Mouse (Mus musculus): ENCODE measurements around the gene Gm10160.

The Gm10160 gene

GRCm38 (mm10) chr7:81855694-81856093 lies at the start of gene Gm10160:
Gene Gm10160, minus strand, starts transcription at chr7:81855794.
- DNase-seq (ENCODE audit: low spot score in 2 of 2): no peak

- DNase-seq (ENCODE audit: low spot score in 2 of 2): no peak
Measured at GRCm38 (mm10) chr7:81904926-81905325, 49.3 kb upstream of the Gm10160 start.

DNA sequence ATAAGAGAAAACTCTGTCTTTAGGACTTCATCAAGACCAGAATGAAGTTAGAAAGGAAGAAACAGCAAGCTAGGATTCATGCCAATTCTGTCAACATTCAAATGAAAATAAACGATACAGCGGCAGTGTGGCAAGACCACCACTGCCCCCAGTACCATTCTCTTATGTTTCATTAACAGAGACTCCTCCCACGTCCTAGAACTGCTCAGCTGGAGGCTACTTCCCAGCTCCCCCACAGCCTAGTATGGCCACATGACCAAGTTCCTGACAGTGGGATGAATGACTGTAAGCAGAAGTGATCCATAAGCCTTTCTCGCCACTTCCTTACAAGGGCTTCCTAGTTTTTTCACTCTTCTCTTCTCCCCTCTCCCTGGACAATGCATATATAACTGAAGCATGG lies 48.5 kb upstream of the Gm10160 start:
- no peak for DNase-seq (ENCODE audit: low spot score in 2 of 2)

DNA sequence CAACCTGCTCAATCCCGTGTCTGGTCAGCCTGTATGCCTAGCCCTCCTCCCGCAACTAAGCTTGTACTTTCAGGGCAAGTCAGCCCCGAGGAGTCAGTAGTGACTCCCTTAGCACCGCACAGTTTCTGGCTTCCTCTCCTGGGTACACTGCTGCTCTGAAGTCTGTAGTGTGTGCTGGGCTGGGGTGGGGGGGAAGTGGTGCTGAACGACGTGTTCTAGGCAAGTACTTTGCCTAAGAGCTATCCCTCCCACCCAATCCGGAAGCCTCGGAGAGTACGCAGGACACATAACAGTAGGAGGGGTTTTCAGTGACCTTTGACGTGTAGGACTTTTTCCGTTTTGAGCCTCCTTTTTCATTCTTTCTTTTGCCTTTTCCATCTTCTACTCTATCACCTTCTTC lies 43.8 kb upstream of the Gm10160 start:
- DNase-seq (ENCODE audit: low spot score in 2 of 2): no peak

GRCm38 (mm10) chr7:81885128-81885527 lies 29.5 kb upstream of the Gm10160 start:
- no peak for DNase-seq (ENCODE audit: low spot score in 2 of 2)

- DNase-seq (ENCODE audit: low spot score in 2 of 2): no peak
Measured at GRCm38 (mm10) chr7:81881600-81881999, 26.0 kb upstream of the Gm10160 start.

DNA sequence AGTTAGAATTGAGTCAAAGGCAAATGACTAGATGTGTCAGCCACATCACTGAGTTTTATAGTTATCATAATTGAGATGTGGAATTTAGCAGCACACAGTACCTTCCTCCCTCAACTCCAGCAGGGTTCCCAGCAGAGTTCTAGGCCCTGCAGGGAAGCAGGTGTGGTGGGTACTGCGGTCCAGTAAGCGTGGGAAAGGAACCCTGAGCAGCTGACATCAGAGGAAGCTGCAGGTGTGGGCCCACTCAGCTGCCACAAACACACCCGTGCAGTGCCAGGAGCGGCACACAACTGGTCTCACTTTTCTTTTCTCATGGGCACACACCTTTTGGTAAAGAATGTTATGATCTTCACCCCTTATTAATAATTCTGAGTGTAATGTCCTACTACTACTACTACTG lies 25.2 kb upstream of the Gm10160 start:
- DNase-seq (ENCODE audit: low spot score in 2 of 2): no peak

- no peak for DNase-seq (ENCODE audit: low spot score in 2 of 2)
Measured at GRCm38 (mm10) chr7:81880286-81880685, 24.7 kb upstream of the Gm10160 start.

- peak; percentile 42 to 72 for DNase-seq (ENCODE audit: low spot score in 2 of 2)
Measured at GRCm38 (mm10) chr7:81875372-81875771, 19.8 kb upstream of the Gm10160 start.

DNA sequence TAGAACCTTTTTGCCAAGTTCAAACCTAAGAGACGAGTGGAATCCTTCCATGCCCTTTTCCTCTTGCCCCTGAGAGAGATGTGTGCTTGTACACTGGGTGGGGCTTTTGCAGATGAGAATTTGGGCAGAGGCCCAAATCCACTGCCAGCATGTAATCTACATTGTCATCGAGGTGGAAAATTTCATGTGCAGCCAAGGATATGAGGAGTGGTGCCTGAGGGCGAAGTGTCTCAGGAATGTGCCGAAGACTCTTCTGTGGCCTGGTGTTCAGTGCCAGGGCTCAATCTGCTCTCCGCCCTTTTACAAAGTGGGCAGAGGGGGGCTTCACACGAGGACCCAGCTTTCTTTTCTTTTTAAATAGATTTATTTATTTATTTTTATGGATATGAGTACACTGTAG lies 19.0 kb upstream of the Gm10160 start:
- no peak for DNase-seq (ENCODE audit: low spot score in 2 of 2)

GRCm38 (mm10) chr7:81873807-81874206 lies 18.2 kb upstream of the Gm10160 start:
- no peak for DNase-seq (ENCODE audit: low spot score in 2 of 2)

DNA sequence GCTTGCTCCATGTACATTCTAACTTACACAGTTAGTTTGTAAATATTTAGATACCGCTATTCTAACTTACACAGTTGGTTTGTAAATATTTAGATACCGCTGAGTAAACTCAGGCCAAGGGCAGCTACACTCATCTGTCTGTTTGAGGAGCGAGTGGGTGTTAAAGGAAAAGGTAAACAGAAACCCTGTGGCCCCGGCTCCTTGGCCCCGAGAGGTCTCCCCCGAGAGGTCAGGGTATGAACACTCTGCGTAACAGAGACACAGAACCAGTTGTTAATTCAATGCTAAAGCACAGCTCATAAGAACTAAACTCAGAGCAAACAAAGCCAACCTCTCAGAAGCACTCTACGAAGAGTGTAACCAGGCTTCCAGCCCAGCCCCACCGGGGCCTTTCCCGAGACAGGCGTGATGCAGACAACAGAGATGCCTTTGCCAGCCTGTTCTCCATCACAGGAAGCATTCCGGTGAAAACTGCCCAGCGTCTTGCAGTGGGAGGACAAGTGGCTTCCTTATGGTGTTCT lies 17.0 kb upstream of the Gm10160 start:
- DNase-seq (ENCODE audit: low spot score in 2 of 2): no peak

GRCm38 (mm10) chr7:81868158-81868557 lies 12.6 kb upstream of the Gm10160 start:
- peak; percentile 60 to 61 for DNase-seq (ENCODE audit: low spot score in 2 of 2)

DNA sequence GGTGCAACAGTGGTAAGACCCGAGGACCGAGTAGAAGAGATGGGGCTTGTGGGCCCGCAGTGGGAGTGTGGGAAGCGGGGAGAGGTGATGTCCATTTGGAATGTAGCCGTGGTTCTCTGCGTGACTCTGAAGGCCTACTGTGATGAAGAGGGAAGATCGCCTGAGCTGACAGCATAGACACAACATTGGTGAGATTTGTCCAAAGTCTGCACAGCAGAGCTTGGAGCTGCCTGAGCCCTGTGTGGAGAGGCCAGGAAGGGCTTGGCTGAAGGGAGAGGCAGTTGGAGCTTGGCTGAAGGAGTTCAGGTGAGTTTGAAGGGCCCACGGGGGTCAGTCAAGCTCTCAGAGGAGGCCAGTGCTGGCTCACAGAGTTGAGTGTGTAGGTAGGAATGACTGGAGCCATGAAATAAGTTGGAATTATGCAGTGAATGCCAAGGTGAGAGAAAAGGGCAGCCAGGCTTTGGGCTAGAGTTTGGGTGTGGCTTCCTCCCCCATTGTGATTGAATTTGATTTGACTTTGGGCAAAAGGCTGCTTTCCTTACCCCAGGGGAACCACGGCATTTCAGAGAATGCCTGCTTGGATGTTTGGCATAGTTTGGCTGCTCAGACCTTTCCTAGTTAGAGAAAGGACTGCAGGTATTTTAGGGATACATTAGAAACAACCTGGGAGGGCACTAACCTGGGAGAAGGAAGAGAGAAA lies 11.8 kb upstream of the Gm10160 start:
- DNase-seq (ENCODE audit: low spot score in 2 of 2): no peak

- no peak for DNase-seq (ENCODE audit: low spot score in 2 of 2)
Measured at GRCm38 (mm10) chr7:81865937-81866336, 10.3 kb upstream of the Gm10160 start.

DNA sequence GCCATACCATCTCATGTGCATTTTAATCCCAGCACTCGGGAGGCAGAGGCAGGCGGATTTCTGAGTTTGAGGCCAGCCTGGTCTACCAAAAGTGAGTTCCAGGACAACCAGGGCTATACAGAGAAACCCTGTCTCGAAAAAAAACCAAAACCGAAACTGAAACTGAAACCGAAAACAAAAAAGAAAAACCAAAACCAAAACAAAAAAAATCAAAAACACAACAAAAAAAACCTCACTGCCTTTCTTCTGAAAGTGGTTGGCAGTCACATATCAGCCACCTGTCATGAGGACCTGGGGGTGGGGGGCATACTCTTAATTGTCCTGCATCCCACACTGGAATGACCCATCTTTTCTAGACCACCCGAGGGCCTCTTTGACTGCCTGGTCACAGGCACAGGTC lies 9.0 kb upstream of the Gm10160 start:
- no peak for DNase-seq (ENCODE audit: low spot score in 2 of 2)

DNA sequence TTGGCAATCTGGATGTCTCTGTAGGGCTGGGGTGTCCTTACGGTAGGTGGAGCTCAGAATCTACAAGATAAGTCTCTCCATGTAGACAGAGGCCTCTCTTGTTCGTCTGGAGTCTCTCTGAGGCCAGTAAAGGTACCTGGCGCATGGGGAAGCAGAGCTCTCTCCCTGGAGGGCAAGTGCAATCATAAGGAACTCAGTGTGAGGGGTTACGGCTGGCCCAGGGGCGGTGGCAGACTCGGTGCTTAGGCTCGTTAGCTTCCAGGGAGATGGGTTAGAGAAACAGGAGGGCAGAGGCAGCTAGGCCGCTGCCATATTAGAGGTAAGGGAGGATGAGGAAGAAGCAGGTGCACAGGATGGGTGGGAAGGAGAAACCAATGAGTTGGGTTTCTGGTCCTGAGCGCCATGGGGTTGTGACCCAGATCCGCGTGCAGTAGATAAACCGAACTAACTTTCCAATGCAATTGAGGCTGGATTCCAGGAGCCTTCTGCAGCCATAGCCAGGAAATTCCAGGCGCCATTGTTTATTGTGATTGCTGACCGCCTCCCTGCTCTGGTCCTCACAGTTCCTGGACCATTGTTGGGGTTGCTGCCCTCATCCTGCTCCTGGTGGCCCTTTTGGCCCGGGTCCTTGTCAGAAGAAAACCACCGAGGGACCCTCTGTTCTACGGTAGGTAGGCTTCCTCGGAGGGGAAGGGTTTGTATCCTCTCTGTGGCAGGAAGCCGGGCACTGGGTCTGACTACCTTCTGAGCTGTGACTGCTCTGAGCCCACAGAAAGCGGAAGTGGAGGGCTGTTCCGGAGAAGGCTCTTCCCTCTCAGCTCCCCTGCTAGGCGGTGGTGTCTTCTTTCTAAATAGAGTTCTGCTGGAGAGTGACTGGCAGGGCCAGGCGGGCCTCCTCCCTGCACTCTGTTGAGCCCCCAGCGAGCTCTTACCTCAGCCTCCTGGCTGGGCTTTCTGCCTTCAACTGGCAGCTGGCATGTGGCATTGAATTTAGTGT lies 7.3 kb upstream of the Gm10160 start:
- DNase-seq (ENCODE audit: low spot score in 2 of 2): no peak

DNA sequence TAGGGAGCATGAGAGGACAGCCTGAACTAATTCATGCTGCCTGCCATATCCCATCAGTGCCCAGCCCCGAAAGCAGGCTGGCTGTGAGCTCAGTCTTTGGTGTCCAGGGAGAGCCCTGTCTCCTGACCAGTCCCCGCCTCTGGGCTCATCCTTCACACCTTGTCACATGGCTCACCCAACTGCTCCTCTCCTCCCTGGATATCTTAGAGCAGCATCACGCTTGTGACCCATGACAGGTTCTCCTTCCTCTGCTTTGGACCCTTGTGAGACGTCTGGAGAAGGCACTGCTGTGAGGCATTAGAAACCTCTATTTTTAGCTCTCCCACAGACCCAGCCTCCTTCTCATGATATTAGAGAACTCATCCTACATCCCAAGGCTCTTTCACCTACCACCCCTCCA lies 6.3 kb upstream of the Gm10160 start:
- no peak for DNase-seq (ENCODE audit: low spot score in 2 of 2)

DNA sequence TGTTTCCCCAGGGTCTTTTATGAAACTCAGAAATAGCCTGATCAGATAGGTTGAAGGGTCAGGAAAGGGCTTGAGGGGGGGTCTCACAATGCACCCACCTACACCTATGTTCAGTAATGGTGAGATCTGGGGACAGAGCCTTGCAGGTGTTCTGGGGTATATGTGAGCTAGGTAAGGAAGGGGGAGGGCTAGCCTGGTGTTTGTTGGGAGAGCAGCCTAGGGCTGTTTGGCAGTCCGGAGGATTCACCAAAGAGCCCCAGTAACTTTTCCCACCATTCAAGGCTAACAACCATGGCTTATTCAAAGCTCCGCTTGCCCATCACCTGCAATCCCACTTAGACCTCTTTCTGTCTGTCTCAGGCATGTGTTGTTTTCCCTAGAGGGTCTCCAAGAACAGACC lies 5.9 kb upstream of the Gm10160 start:
- DNase-seq (ENCODE audit: low spot score in 2 of 2): no peak

- no peak for DNase-seq (ENCODE audit: low spot score in 2 of 2)
Measured at GRCm38 (mm10) chr7:81860996-81861395, 5.4 kb upstream of the Gm10160 start.

DNA sequence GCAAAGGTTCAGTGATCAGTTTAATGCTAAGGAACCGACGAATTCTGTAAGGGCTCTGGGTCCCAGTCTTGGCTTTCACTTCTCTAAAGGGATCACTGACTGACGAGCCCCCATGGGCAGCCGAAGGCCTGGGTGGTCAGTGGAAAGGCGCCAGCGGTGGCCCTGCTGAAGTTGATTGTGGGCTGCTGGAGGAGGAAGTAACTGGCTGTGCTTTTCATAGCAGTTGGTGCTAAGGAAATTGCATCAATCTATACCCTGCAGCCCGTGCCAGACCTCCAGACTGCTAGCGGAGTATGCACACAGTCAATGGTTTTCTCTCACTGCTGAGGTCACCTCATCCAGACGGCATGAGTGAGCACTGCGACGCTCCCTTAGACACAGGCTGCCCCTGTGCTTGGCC lies 4.5 kb upstream of the Gm10160 start:
- peak; percentile 46 to 47 for DNase-seq (ENCODE audit: low spot score in 2 of 2)

DNA sequence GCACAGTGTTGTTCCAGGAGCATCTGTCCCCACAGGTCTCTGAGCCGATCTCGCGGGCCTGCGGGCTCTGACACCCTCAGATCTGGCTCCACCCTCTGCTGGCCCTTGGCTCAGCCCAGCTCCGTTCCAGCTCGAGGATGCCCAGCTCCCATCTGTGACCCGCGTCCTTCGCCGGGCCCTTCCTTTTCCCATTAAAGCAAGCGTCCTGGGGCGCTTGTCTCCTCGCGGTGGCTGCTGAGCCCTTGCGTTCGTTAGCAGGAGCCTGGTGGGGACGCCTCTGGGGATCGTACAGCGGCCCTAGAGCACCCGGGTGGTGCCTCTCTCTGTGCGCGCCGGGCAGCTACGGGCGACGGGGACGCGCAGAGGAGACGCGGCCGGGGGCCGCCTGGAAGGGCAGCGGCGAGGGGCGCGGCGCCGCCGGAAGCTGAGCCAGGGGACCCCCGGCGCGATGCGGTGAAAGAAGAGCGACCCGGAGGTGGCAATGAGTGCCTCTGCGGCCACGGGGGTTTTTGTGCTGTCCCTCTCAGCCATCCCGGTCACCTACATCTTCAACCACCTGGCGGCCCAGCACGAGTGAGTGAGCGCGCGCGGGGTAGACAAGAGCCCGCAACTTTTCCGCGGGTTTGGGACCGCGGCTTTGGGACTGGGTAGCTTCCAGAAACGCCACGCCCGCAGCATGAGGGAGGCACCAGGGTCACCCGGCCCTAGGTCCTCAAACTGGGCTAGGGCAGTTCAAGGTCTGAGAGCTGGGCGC lies 3.6 kb upstream of the Gm10160 start, which contains the start of gene Tm6sf1:
TSS of gene Tm6sf1 (plus strand) at position 34 of the 754 bp plus-strand sequence.
- DNase-seq (ENCODE audit: low spot score in 2 of 2): no peak

Data from frontal cortex, postnatal 36 days (tissue).